Mouse (Mus musculus) ES-E14 (cell line): Measurements from ENCODE around the gene Gm45208. TPM values are rescaled to one million over a fixed set of nuclear protein-coding genes. Genes with fewer than 3 reads are reported as not detected.
A peak's percentile ranks its signal among the peaks of the same experiment; 100 is the strongest.

ENCODE experiments used
- DNase-seq: peaks from one replicate; pipeline ENCODE4 v3.0.0-alpha.2; 2013; ENCODE audit warnings: low read depth, low spot score
- H3K27ac ChIP-seq: 2 replicates; pipeline ENCODE4 v1.5.1; 2012; ENCODE audit warnings: low read depth, mild to moderate bottlenecking, low read length, moderate library complexity, mixed read lengths; ENCODE audit not compliant: poor library complexity, insufficient read depth, severe bottlenecking
- H3K36me3 ChIP-seq: 2 replicates; pipeline ENCODE4 v1.6.1; 2012; ENCODE audit warnings: mild to moderate bottlenecking, low read length, moderate library complexity, mixed read lengths; ENCODE audit not compliant: control insufficient read depth, poor library complexity, insufficient read depth, severe bottlenecking
- H3K4me1 ChIP-seq, 2 experiments: fragments of 150-350 bp in 1 of 2; sonication (generic) in 1 of 2; 2 replicates each; pipeline ENCODE4 v1.6.1; 2012; ENCODE audit warnings: low read length in 2 of 2, mild to moderate bottlenecking in 1 of 2, mixed read lengths in 1 of 2; ENCODE audit not compliant: control insufficient read depth in 2 of 2, insufficient read depth in 2 of 2, poor library complexity in 1 of 2
- H3K4me3 ChIP-seq, 2 experiments: fragments of 150-350 bp in 1 of 2; sonication (generic) in 1 of 2; 2 replicates each; pipeline ENCODE4 v1.5.1; 2012; ENCODE audit warnings: low read length in 2 of 2, low read depth in 1 of 2, mild to moderate bottlenecking in 1 of 2, mixed read lengths in 1 of 2; ENCODE audit not compliant: insufficient read depth in 1 of 2, poor library complexity in 1 of 2, severe bottlenecking in 1 of 2
- H3K9ac ChIP-seq: 2 replicates; pipeline ENCODE4 v1.6.1; 2012; ENCODE audit warnings: low read depth, mild to moderate bottlenecking, low read length, mixed read lengths; ENCODE audit not compliant: poor library complexity, insufficient read depth, severe bottlenecking
- H3K9me3 ChIP-seq: fragments of 150-350 bp; sonication (generic); 2 replicates; pipeline ENCODE4 v1.6.1; 2012; ENCODE audit warnings: low read depth, mild to moderate bottlenecking, low read length; ENCODE audit not compliant: control insufficient read depth, insufficient read depth
- CHD2 ChIP-seq: IDR thresholded peaks from 2 replicates; pipeline ENCODE4 v1.6.1; 2014; ENCODE audit warnings: mild to moderate bottlenecking, low read depth, low read length, inconsistent platforms
- HCFC1 ChIP-seq: IDR thresholded peaks from 2 replicates; pipeline ENCODE4 v1.6.1; 2012; ENCODE audit warnings: low read length, inconsistent platforms, borderline replicate concordance; ENCODE audit not compliant: insufficient read depth
- MAFK ChIP-seq: IDR thresholded peaks from 2 replicates; pipeline ENCODE4 v1.6.1; 2014; ENCODE audit warnings: mild to moderate bottlenecking, low read depth, low read length, inconsistent platforms; ENCODE audit not compliant: insufficient read depth
- ZC3H11A ChIP-seq: IDR thresholded peaks from 2 replicates; pipeline ENCODE4 v1.6.1; 2012; ENCODE audit warnings: low read depth, mild to moderate bottlenecking, inconsistent platforms, low read length, borderline replicate concordance
- ZNF384 ChIP-seq: IDR thresholded peaks from 2 replicates; pipeline ENCODE4 v1.6.1; 2012; ENCODE audit warnings: low read depth, low read length, inconsistent platforms
- in situ Hi-C, 2 experiments: fragments of 600-800 bp; cut with MboI; formaldehyde crosslinking; loops; one replicate each; pipeline ENCODE4 v1.15.1; 2025; ENCODE audit warnings: low sequenced_read_pairs in 2 of 2, inconsistent platforms in 1 of 2; ENCODE audit not compliant: unreplicated experiment in 2 of 2
- total RNA-seq: library from RNA; depleted of rRNA; stranded (reverse); fragments of 300-350 nt; gene quantifications from 2 replicates; pipeline ENCODE4 v1.2.3, GENCODE M21; 2012

Gm45208 gene
- total RNA-seq, 1 experiment, result not detected

- peak overlapping the region; percentile 60 to 67 for H3K4me3 ChIP-seq
- H3K9ac ChIP-seq, result peak overlapping the region; percentile 70
Observed at GRCm38 (mm10) chrX:7675001-7675380, 47.1 kb upstream of the Gm45208 start.

GRCm38 (mm10) chrX:7678986-7679385, 43.1 kb upstream of the Gm45208 start:
- H3K4me1 ChIP-seq, result 0 out of 4 replicates have a peak, but pooled peaks cover 0 to 2% of the 10 kb centered on the region in 2 experiments
- H3K27ac ChIP-seq, result no peak overlapping the region
- DNase-seq, result no peak
- H3K9ac ChIP-seq, result no peak overlapping the region
- H3K4me3 ChIP-seq, result no peak overlapping the region
- H3K36me3 ChIP-seq, result no peaks in the 10 kb centered on the region
- in situ Hi-C loops, result loop anchor here in 1 of 2 experiments (25.0 kb wide), 1 partner anchor 217 kb away; no protein-coding TSS in a partner anchor
- TF ChIP-seq HCFC1 (no peak), ZNF384 (no peak), CHD2 (no peak), MAFK (no peak), ZC3H11A (no peak)
- H3K9me3 ChIP-seq, result no peaks in the 10 kb centered on the region

More at GRCm38 (mm10) chrX:7675001-7675380, 47.1 kb upstream of the Gm45208 start:
- Histone ChIP-seq H3K36me3 (no peaks in the 10 kb centered on the region), H3K27ac (peak overlapping the region; percentile 85), H3K9me3 (no peaks in the 10 kb centered on the region), H3K4me1 (peaks cover 0 to 3% of the 10 kb centered on the region in 2 experiments; a peak in 1 of 4 replicates)
- in situ Hi-C loops, result loop anchor here in 1 of 2 experiments (25.0 kb wide), 1 partner anchor 213 kb away; no protein-coding TSS in a partner anchor
- no peak for DNase-seq
- TF ChIP-seq HCFC1, result no peak
- TF ChIP-seq ZC3H11A, result no peak
- TF ChIP-seq CHD2, result no peak

- H3K9ac ChIP-seq, result peak overlapping the region; percentile 63
Observed at GRCm38 (mm10) chrX:7679405-7680056, 42.5 kb upstream of the Gm45208 start.

GRCm38 (mm10) chrX:7680057-7680412, 42.0 kb upstream of the Gm45208 start:
- TF ChIP-seq HCFC1, result no peak
- no peak for TF ChIP-seq ZC3H11A
- no peak for TF ChIP-seq ZNF384
- no peak for TF ChIP-seq CHD2
- no peak for TF ChIP-seq MAFK
- Histone ChIP-seq H3K4me1 (0 out of 4 replicates have a peak, but pooled peaks cover 0 to 2% of the 10 kb centered on the region in 2 experiments), H3K27ac (no peak overlapping the region), H3K4me3 (peak overlapping the region; percentile 42 to 53), H3K9me3 (no peaks in the 10 kb centered on the region), H3K36me3 (no peaks in the 10 kb centered on the region), H3K9ac (peak overlapping the region; percentile 63)
- in situ Hi-C loops, result loop anchor here in 1 of 2 experiments (25.0 kb wide), 1 partner anchor 218 kb away; no protein-coding TSS in a partner anchor
- no peak for DNase-seq

More at GRCm38 (mm10) chrX:7679405-7680056, 42.5 kb upstream of the Gm45208 start:
- no peak overlapping the region for H3K27ac ChIP-seq
- DNase-seq, result peak; percentile 77
- no peaks in the 10 kb centered on the region for H3K36me3 ChIP-seq
- peak overlapping the region; percentile 42 to 53 for H3K4me3 ChIP-seq
- 0 out of 4 replicates have a peak, but pooled peaks cover 0 to 2% of the 10 kb centered on the region in 2 experiments for H3K4me1 ChIP-seq
- TF ChIP-seq ZNF384 (no peak), MAFK (no peak), CHD2 (no peak), ZC3H11A (no peak), HCFC1 (no peak)
- no peaks in the 10 kb centered on the region for H3K9me3 ChIP-seq
- in situ Hi-C loops, result loop anchor here in 1 of 2 experiments (25.0 kb wide), 1 partner anchor 217 kb away; no protein-coding TSS in a partner anchor
